Mouse (Mus musculus) heart, postnatal 0 days (tissue): ENCODE measurements around the gene Elof1.

Source experiments
- CTCF ChIP-seq: IDR thresholded peaks from 2 replicates; pipeline ENCODE4 v1.5.1; 2016; ENCODE audit warnings: antibody characterized with exemption, control low read depth, low read depth
- EP300 ChIP-seq: IDR thresholded peaks from 2 replicates; pipeline ENCODE4 v1.6.1; 2016; ENCODE audit warnings: antibody characterized with exemption, low read depth

GRCm38 (mm10) chr9:22136765-22137547 lies 20.0 kb upstream of the Elof1 start:
- TF ChIP-seq EP300 (no peak), CTCF (no peak)
